Mouse (Mus musculus): ENCODE measurements around the gene Alyref2. TPM values are rescaled to one million over a fixed set of nuclear protein-coding genes. Genes with fewer than 3 reads are reported as not detected.

Gene Alyref2
- polyA plus RNA-seq, 1 experiment = 3.2 TPM

DNA sequence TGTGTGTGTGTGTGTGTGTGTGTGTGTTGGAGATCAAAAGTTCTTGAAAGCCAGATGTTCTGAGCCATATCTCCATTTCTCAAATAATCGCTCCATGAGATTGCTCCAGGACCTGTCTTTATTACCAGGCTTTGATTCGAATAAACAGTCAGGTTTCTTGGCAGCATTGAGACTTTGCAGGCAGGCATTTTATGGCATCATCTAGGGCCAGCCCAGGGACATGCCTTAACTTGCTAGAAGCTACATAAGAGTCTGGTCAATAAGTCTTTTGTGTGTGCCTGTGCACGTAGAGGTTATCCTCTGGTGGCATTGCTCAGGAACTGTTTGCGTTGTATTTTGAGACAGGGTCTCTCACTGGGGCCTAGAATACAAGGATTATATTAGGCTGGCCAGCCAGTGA is 29.8 kb upstream of the Alyref2 start:
- no peak for DNase-seq
- WGBS = 75% methylated on average over 4 of the region's 4 CpGs
- Histone ChIP-seq H3K4me3 (ENCODE audit: insufficient read depth, low read depth, low read length) (no peak overlapping the region), H3K4me1 (ENCODE audit: control insufficient read depth, insufficient read depth, low read length) (no peaks in the 10 kb centered on the region), H3K36me3 (ENCODE audit: control insufficient read depth, insufficient read depth, low read length) (no peaks in the 10 kb centered on the region), H3K27ac (ENCODE audit: insufficient read depth, low read depth, low read length) (no peak overlapping the region), H3K27me3 (replicated peaks; ENCODE audit: control insufficient read depth, insufficient read depth, low read length) (no peaks in the 10 kb centered on the region)
- no peak for TF ChIP-seq CTCF (conservative IDR thresholded peaks at IDR 0.05; ENCODE audit: insufficient read depth, insufficient read length, low read depth, low read length)
- no peak for TF ChIP-seq POLR2A (IDR thresholded peaks at IDR 0.05; ENCODE audit: low read depth, low read length)

DNA sequence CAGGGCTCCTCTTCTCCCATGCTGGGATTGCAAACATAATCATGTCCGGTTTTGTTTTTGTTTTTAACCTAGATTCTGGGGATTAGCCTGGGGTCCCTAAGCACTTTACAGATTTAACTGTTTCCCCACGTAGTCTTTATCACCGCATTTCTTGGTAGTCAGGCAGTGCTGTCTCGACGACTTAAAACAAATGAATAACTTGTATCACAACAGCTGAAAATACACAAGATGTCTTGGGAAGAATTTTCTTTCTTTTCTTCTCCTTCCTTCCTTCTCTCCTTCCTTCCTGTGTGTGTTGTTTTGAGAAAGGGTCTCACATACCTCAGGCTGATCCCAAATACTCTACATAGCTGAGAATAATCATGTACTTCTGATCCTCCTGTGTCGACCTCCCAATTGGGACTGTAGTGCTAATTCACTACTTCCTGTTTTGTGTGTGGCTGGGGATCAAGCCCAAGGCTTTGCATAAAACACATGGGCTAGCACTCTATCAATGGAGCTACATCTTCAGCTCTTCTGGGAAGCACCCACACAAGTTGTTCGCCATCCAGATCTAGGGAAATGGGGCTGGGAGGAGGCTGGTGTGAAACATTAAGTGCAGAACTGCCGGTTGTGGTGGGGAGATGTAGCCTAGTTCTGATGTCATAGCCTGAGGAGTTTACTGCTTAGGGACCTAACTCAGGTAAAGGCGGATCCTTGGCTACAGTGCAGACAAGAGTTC is 29.2 kb upstream of the Alyref2 start:
- Histone ChIP-seq H3K4me3 (ENCODE audit: insufficient read depth, low read depth, low read length) (no peak overlapping the region), H3K36me3 (ENCODE audit: control insufficient read depth, insufficient read depth, low read length) (no peaks in the 10 kb centered on the region), H3K27me3 (replicated peaks; ENCODE audit: control insufficient read depth, insufficient read depth, low read length) (no peaks in the 10 kb centered on the region), H3K27ac (ENCODE audit: insufficient read depth, low read depth, low read length) (no peak overlapping the region), H3K4me1 (ENCODE audit: control insufficient read depth, insufficient read depth, low read length) (no peaks in the 10 kb centered on the region)
- WGBS = 65% methylated on average over 9 of the region's 9 CpGs
- TF ChIP-seq POLR2A (IDR thresholded peaks at IDR 0.05; ENCODE audit: low read depth, low read length) (no peak), CTCF (conservative IDR thresholded peaks at IDR 0.05; ENCODE audit: insufficient read depth, insufficient read length, low read depth, low read length) (no peak)
- no peak for DNase-seq

DNA sequence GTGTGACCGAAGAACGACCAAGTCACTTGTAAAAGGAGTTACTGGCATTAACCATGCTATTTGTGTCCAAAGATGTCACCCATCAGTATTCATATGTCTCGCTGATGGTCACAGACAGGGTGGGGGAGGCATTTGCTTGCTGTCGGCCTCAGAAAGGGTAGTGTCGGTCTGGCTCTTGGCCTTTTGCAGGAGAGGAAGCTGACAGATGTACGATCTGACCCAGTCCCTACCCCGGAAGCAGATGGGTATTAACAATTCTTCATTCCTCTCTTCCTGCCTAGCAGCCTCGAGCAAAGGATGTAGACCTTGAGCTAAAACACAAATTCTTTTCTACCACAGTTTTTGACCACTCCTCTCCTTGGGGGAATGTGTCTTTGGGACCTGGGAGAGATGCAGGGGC is 26.2 kb upstream of the Alyref2 start:
- Histone ChIP-seq H3K27ac (ENCODE audit: insufficient read depth, low read depth, low read length) (no peak overlapping the region), H3K4me3 (ENCODE audit: insufficient read depth, low read depth, low read length) (no peak overlapping the region), H3K4me1 (ENCODE audit: control insufficient read depth, insufficient read depth, low read length) (no peaks in the 10 kb centered on the region), H3K27me3 (replicated peaks; ENCODE audit: control insufficient read depth, insufficient read depth, low read length) (no peaks in the 10 kb centered on the region), H3K36me3 (ENCODE audit: control insufficient read depth, insufficient read depth, low read length) (no peaks in the 10 kb centered on the region)
- DNase-seq = no peak
- no peak for TF ChIP-seq POLR2A (IDR thresholded peaks at IDR 0.05; ENCODE audit: low read depth, low read length)
- TF ChIP-seq CTCF (conservative IDR thresholded peaks at IDR 0.05; ENCODE audit: insufficient read depth, insufficient read length, low read depth, low read length) = no peak
- WGBS = 51% methylated on average over 8 of the region's 8 CpGs

DNA sequence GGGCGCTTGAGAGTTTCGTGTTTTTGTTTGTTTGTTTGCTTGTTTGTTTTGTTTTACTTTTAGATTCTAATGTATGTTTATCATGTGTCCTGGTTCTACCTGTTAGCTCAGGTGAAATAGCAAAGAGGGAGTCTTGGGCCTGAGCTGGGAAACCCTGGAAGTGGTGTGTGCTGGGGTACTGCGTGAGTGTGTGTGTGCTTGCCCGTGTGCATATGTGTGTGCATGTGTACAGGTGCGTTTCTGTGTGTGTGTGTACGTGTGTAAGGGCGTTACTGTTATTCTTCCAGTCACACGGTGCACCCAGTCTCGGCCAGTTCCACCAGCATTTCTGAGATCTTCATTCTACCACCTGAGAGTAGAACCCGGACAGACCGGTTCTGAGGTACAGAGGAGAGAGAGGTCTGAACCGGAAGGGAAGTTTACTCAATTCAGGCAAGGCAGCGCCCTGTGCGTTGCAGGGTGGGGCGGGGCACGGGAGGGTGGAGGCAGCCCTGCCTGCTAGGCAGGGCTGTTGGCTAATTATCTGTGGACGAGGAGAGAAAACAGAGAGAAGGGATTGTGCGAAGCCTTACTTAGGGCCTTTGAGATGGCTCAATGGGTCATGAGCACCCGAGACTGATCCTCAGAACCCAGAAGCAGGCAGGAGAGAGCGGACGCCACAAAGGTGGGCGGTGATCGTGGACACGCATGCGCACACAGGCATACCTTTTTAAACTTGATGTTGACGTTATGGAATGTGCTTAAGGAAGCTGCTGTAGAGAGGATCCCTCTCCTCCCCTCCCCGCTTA is 25.3 kb upstream of the Alyref2 start:
- peak; percentile 29 for DNase-seq
- Histone ChIP-seq H3K36me3 (ENCODE audit: control insufficient read depth, insufficient read depth, low read length) (no peaks in the 10 kb centered on the region), H3K4me3 (ENCODE audit: insufficient read depth, low read depth, low read length) (peak overlapping the region; percentile 18; the same call in 1 of the 2 replicates), H3K27ac (ENCODE audit: insufficient read depth, low read depth, low read length) (peak overlapping the region; percentile 47; the same call in 1 of the 2 replicates), H3K4me1 (ENCODE audit: control insufficient read depth, insufficient read depth, low read length) (no peaks in the 10 kb centered on the region), H3K27me3 (replicated peaks; ENCODE audit: control insufficient read depth, insufficient read depth, low read length) (no peaks in the 10 kb centered on the region)
- 69% methylated on average over 27 of the region's 27 CpGs for whole genome bisulfite sequencing
- TF ChIP-seq CTCF (conservative IDR thresholded peaks at IDR 0.05; ENCODE audit: insufficient read depth, insufficient read length, low read depth, low read length) (no peak), POLR2A (IDR thresholded peaks at IDR 0.05; ENCODE audit: low read depth, low read length) (no peak)

DNA sequence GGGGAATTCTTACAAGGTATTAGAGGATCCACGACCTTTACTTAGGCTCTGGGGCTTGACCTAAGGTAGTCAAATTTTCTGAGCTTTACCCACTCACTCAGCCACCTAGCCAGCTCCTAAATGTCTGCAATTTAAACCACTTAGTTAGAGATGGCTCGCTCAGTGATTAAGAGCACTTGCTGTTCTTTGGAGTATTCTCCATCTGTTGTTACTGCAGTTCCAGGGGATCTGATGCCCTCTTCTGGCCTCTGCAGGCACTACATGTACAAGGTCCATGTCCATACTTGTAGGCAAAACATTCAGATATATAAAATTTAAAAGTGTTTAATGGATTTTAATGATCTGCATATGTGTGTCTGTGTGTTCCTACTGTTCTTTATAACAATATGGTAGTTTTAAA is 24.3 kb upstream of the Alyref2 start:
- WGBS = 33% methylated on average over 2 of the region's 2 CpGs
- Histone ChIP-seq H3K27me3 (replicated peaks; ENCODE audit: control insufficient read depth, insufficient read depth, low read length) (no peaks in the 10 kb centered on the region), H3K4me1 (ENCODE audit: control insufficient read depth, insufficient read depth, low read length) (no peaks in the 10 kb centered on the region), H3K36me3 (ENCODE audit: control insufficient read depth, insufficient read depth, low read length) (no peaks in the 10 kb centered on the region), H3K4me3 (ENCODE audit: insufficient read depth, low read depth, low read length) (no peak overlapping the region), H3K27ac (ENCODE audit: insufficient read depth, low read depth, low read length) (no peak overlapping the region)
- TF ChIP-seq POLR2A (IDR thresholded peaks at IDR 0.05; ENCODE audit: low read depth, low read length) (no peak), CTCF (conservative IDR thresholded peaks at IDR 0.05; ENCODE audit: insufficient read depth, insufficient read length, low read depth, low read length) (peak; percentile 82)
- peak; percentile 82 for DNase-seq

DNA sequence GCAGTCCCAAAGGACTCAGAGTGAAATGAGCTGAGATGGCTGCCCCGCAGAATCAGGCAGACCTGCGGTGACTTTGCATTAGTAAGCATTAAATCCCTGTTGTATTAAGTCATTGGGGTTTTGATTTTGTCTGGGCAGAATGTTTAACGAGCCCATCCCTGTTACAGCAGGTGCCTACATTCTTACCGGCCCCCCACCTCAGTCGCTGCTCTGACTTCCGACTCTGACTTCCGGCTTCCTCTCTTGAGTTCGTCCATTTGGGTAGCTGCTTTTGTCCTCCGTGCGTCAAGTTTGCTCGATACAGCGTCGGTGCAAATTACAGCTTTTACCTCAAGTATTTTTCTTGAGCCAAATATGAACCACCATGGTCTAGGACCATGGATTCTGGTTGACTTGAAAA is 9.0 kb upstream of the Alyref2 start:
- H3K27me3 ChIP-seq (replicated peaks; ENCODE audit: control insufficient read depth, insufficient read depth, low read length) = no peaks in the 10 kb centered on the region
- 92% methylated on average over 13 of the region's 13 CpGs for WGBS
- H3K27ac ChIP-seq (ENCODE audit: insufficient read depth, low read depth, low read length) = no peak overlapping the region
- H3K4me1 ChIP-seq (ENCODE audit: control insufficient read depth, insufficient read depth, low read length) = no peaks in the 10 kb centered on the region
- H3K36me3 ChIP-seq (ENCODE audit: control insufficient read depth, insufficient read depth, low read length) = no peaks in the 10 kb centered on the region
- TF ChIP-seq CTCF (conservative IDR thresholded peaks at IDR 0.05; ENCODE audit: insufficient read depth, insufficient read length, low read depth, low read length) = no peak
- TF ChIP-seq POLR2A (IDR thresholded peaks at IDR 0.05; ENCODE audit: low read depth, low read length) = no peak
- H3K4me3 ChIP-seq (ENCODE audit: insufficient read depth, low read depth, low read length) = no peak overlapping the region
- DNase-seq = no peak

DNA sequence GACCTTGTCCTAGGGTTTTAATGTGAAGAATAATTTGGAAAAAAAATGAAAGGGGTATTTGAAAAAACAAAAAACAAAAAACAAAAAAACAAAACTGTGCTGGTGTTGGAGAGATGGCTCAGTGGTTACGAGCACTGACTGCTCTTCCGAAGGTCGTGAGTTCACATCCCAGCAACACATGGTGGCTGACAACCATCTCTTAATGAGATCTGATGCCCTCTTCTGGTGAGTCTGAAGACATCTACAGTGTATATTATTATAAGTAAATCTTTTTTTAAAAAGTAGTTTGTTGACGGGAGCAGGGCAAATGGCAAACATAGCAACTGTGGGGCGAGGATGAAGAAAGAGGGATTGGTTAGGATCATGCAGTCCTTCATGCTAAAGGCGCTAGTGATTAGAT is 7.9 kb upstream of the Alyref2 start:
- 89% methylated on average over 6 of the region's 6 CpGs for WGBS
- Histone ChIP-seq H3K4me1 (ENCODE audit: control insufficient read depth, insufficient read depth, low read length) (no peaks in the 10 kb centered on the region), H3K27me3 (replicated peaks; ENCODE audit: control insufficient read depth, insufficient read depth, low read length) (no peaks in the 10 kb centered on the region), H3K4me3 (ENCODE audit: insufficient read depth, low read depth, low read length) (no peak overlapping the region), H3K27ac (ENCODE audit: insufficient read depth, low read depth, low read length) (no peak overlapping the region), H3K36me3 (ENCODE audit: control insufficient read depth, insufficient read depth, low read length) (no peaks in the 10 kb centered on the region)
- no peak for TF ChIP-seq CTCF (conservative IDR thresholded peaks at IDR 0.05; ENCODE audit: insufficient read depth, insufficient read length, low read depth, low read length)
- no peak for TF ChIP-seq POLR2A (IDR thresholded peaks at IDR 0.05; ENCODE audit: low read depth, low read length)
- DNase-seq = no peak

All from kidney, adult 2 months (tissue).